Mouse (Mus musculus) liver, embryonic 14.5 days (tissue): ENCODE measurements at regions not wholly inside any gene's neighbourhood (a gene's known extent, or its start where the extent isn't known, plus 50 kb on each side); places are given as distances from the start of the nearest gene placed in this dataset.

Experiments
- ATAC-seq: fragments of 200-750 bp; cut with Nextera tagmentation; 2 replicates; pipeline ENCODE4 v1.8.0; 2017; ENCODE audit warnings: moderate number of reproducible peaks, mild to moderate bottlenecking, moderate library complexity; ENCODE audit not compliant: insufficient read depth
- DNase-seq, 3 experiments: peaks; one replicate each; pipeline ENCODE4 v3.0.0-alpha.2; 2012 to 2013; ENCODE audit warnings: low read depth in 3 of 3, low spot score in 3 of 3
- H3K27ac ChIP-seq: fragments of 300-500 bp; sonication (generic); 2 replicates; pipeline ENCODE4 v1.5.1; 2014; ENCODE audit warnings: moderate library complexity, mild to moderate bottlenecking, control low read depth, inconsistent platforms
- H3K27me3 ChIP-seq: fragments of 300-500 bp; sonication (generic); 2 replicates; pipeline ENCODE4 v1.6.1; 2014; ENCODE audit warnings: mild to moderate bottlenecking, low read length, moderate library complexity; ENCODE audit not compliant: control insufficient read depth, insufficient read depth
- H3K36me3 ChIP-seq: fragments of 300-500 bp; sonication (generic); replicated peaks from 2 replicates; pipeline ENCODE4 v1.6.1; 2014; ENCODE audit warnings: low read depth; ENCODE audit not compliant: control insufficient read depth, insufficient read depth
- H3K4me1 ChIP-seq, 2 experiments: fragments of 200-500 bp in 1 of 2; fragments of 300-500 bp in 1 of 2; sonication (generic) in 1 of 2; replicated peaks; 2 replicates each; pipeline ENCODE4 v1.6.1; 2012 to 2014; ENCODE audit warnings: antibody characterized with exemption in 1 of 2, inconsistent platforms in 1 of 2, low read length in 1 of 2; ENCODE audit not compliant: control insufficient read depth in 2 of 2, insufficient read depth in 2 of 2
- H3K4me2 ChIP-seq: fragments of 300-500 bp; sonication (generic); 2 replicates; pipeline ENCODE4 v1.6.1; 2014; ENCODE audit warnings: low read depth, mild to moderate bottlenecking, control low read depth, moderate library complexity
- H3K4me3 ChIP-seq, 2 experiments: fragments of 200-500 bp in 1 of 2; fragments of 300-500 bp in 1 of 2; sonication (generic) in 1 of 2; 2 replicates each; pipeline ENCODE4 v1.5.1; 2012 to 2014; ENCODE audit warnings: low read depth in 2 of 2, low read length in 2 of 2, mild to moderate bottlenecking in 2 of 2, control low read depth in 1 of 2, inconsistent platforms in 1 of 2, moderate library complexity in 1 of 2; ENCODE audit not compliant: insufficient read depth in 1 of 2
- H3K9ac ChIP-seq: fragments of 300-500 bp; sonication (generic); replicated peaks from 2 replicates; pipeline ENCODE4 v1.6.1; 2014; ENCODE audit warnings: mild to moderate bottlenecking, control low read depth, moderate library complexity
- H3K9me3 ChIP-seq: fragments of 300-500 bp; sonication (generic); 2 replicates; pipeline ENCODE4 v1.6.1; 2016; ENCODE audit warnings: low read length, mixed read lengths; ENCODE audit not compliant: control insufficient read depth
- CTCF ChIP-seq: IDR thresholded peaks from 2 replicates; pipeline ENCODE4 v1.5.1; 2016; ENCODE audit warnings: antibody characterized with exemption, low read depth, control low read depth
- EP300 ChIP-seq: IDR thresholded peaks from 2 replicates; pipeline ENCODE4 v1.6.1; 2016; ENCODE audit warnings: antibody characterized with exemption, low read depth
- WGBS: fragments of 180-500 bp; shearing (Covaris S2); extraction: QIAGEN DNeasy Blood & Tissue Kit; methylation state at CpG from one replicate; pipeline ENCODE4 v1.1.7; 2014; ENCODE audit not compliant: insufficient replicate concordance; 5-methylcytosine and 5-hydroxymethylcytosine counted together

GRCm38 (mm10) chr12:70609116-70609871, 156.4 kb downstream of the Tmx1 start:
- Histone ChIP-seq H3K4me1 (0 out of 4 replicates have a peak, but pooled peaks cover 0 to 2% of the 10 kb centered on the region in 2 experiments), H3K9ac (no peak overlapping the region), H3K27me3 (no peaks in the 10 kb centered on the region), H3K4me3 (no peak overlapping the region), H3K9me3 (no peaks in the 10 kb centered on the region), H3K27ac (no peak overlapping the region), H3K36me3 (no peaks in the 10 kb centered on the region), H3K4me2 (no peak overlapping the region)
- DNase-seq (no peak), ATAC-seq (no peak)
- 57% methylated on average over 7 of the region's 7 CpGs for WGBS
- TF ChIP-seq CTCF, result no peak
- no peak for TF ChIP-seq EP300

DNA sequence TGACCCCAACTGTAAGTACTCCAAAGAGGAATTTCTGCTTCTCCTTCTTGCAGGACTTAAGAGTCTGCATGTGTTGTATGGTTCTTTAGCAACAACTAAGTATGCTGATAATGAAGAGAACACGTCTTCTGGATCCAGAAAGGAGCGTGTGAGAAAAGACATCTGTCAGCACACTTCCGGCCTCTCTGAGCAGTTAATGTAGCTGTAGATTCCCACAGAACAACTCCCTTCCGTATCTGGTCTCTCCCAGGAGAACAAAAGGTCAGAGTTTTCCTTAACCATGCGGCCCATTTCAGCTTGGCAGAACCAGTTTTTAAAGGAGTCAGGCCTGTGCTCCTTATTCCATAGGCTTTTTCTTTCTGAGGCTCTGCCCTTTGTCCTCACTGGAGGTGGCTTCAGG, 159.0 kb downstream of the Tmx1 start:
- DNase-seq, result no peak
- no peak overlapping the region for H3K9ac ChIP-seq
- no peak overlapping the region for H3K27ac ChIP-seq
- no peak overlapping the region for H3K4me3 ChIP-seq
- 50% methylated on average over 5 of the region's 5 CpGs for WGBS
- no peak for ATAC-seq
- TF ChIP-seq CTCF (no peak), EP300 (no peak)
- H3K4me2 ChIP-seq, result no peak overlapping the region
- H3K27me3 ChIP-seq, result no peaks in the 10 kb centered on the region
- peaks cover 0 to 7% of the 10 kb centered on the region in 2 experiments; a peak in 2 of 4 replicates for H3K4me1 ChIP-seq
- no peaks in the 10 kb centered on the region for H3K9me3 ChIP-seq
- H3K36me3 ChIP-seq, result no peaks in the 10 kb centered on the region

DNA sequence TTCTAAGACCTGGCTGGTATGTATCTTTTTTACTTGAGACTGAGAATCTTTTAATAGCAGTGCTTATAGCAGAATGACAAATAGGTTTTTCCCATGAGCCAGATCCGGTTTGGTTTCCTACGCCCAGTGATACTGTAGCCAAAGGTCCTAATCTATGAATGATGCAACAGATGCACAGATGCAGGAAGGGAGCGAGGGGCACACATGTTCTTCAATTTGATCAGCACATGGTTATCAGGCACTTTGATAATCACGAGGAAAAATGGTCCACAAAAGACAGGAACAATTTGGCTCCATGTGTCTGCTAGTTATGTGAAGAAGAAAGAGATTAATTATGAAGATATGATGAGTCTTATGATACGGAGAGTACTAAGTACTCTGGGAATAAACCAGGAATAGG, 160.3 kb downstream of the Tmx1 start:
- no peaks in the 10 kb centered on the region for H3K27me3 ChIP-seq
- no peak overlapping the region for H3K4me2 ChIP-seq
- H3K9ac ChIP-seq, result no peak overlapping the region
- WGBS, result 56% methylated on average over 5 of the region's 5 CpGs
- ATAC-seq, result no peak
- H3K4me1 ChIP-seq, result peaks cover 0 to 9% of the 10 kb centered on the region in 2 experiments; a peak in 2 of 4 replicates
- H3K4me3 ChIP-seq, result no peak overlapping the region
- no peaks in the 10 kb centered on the region for H3K36me3 ChIP-seq
- DNase-seq, result no peak
- no peaks in the 10 kb centered on the region for H3K9me3 ChIP-seq
- H3K27ac ChIP-seq, result no peak overlapping the region
- TF ChIP-seq EP300 (no peak), CTCF (no peak)

- H3K9me3 ChIP-seq, result no peaks in the 10 kb centered on the region
- peaks cover 0 to 8% of the 10 kb centered on the region in 2 experiments; a peak in 2 of 4 replicates for H3K4me1 ChIP-seq
- no peak overlapping the region for H3K9ac ChIP-seq
- no peak for DNase-seq
- H3K27me3 ChIP-seq, result no peaks in the 10 kb centered on the region
- no peaks in the 10 kb centered on the region for H3K36me3 ChIP-seq
- WGBS, result 25% methylated on average over 2 of the region's 2 CpGs
- no peak overlapping the region for H3K4me2 ChIP-seq
- H3K4me3 ChIP-seq, result no peak overlapping the region
- no peak for ATAC-seq
- TF ChIP-seq CTCF, result no peak
- no peak for TF ChIP-seq EP300
- no peak overlapping the region for H3K27ac ChIP-seq
Measured at GRCm38 (mm10) chr12:70614101-70614500, 161.2 kb downstream of the Tmx1 start.

DNA sequence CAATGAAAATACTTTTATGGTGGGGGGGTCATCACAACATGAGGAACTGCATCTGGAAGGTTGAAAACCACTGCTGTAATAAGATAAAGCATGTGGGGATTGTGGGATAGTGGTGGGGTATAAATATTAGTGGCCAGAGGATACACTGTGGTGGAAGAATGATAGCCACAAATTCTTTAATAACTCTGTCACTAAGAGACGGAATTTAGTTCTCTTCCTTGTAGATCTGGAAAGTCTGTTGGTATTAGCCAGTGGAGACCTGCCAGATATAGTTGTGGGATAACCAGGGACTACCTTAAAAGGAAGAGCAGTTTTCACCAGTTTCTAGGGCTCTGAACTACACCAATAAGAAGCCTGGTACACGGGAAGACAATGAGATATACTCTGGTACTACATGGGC, 161.8 kb downstream of the Tmx1 start:
- Histone ChIP-seq H3K4me3 (no peak overlapping the region), H3K9ac (no peak overlapping the region), H3K9me3 (no peaks in the 10 kb centered on the region), H3K27me3 (no peaks in the 10 kb centered on the region), H3K27ac (no peak overlapping the region), H3K4me2 (no peak overlapping the region), H3K36me3 (no peaks in the 10 kb centered on the region), H3K4me1 (peaks cover 0 to 8% of the 10 kb centered on the region in 2 experiments; a peak in 2 of 4 replicates)
- whole genome bisulfite sequencing, result 56% methylated on average over 2 of the region's 2 CpGs
- TF ChIP-seq CTCF, result no peak
- no peak for TF ChIP-seq EP300
- DNase-seq (no peak), ATAC-seq (no peak)
